Mouse (Mus musculus) large intestine, adult 2 months (tissue): ENCODE measurements around the gene Olfr1250. TPM values are rescaled to one million over a fixed set of nuclear protein-coding genes. Genes with fewer than 3 reads are reported as not detected.
"Not testable (repeated sequence)": the region's sequence is repeated elsewhere in the genome, so short reads cannot be mapped to it uniquely, and the experiment has no call there.

Source experiments
- DNase-seq: peaks from one replicate; pipeline ENCODE4 v3.0.0-alpha.2; 2012; ENCODE audit warnings: low read depth, low spot score
- WGBS: fragments of 180-500 bp; shearing (Covaris S2); methylation state at CpG from one replicate; pipeline ENCODE4 v1.1.7; 2018; 5-methylcytosine and 5-hydroxymethylcytosine counted together
- polyA plus RNA-seq: library from polyadenylated mRNA; depleted of rRNA; stranded (reverse); fragments of >200 nt; gene quantifications from 2 replicates; pipeline ENCODE4 v1.2.3, GENCODE M21; 2012; rRNA removed

Gene Olfr1250
- not detected in 2 replicates for polyA plus RNA-seq

- DNase-seq = no peak
Measured at GRCm38 (mm10) chr2:89661367-89661766, at the start of gene Olfr1250. Olfr1250 (minus strand) TSS chr2:89661467.

- 73% methylated on average over 6 of the region's 6 CpGs for WGBS
- no peak for DNase-seq
Measured at GRCm38 (mm10) chr2:89691980-89692379, 30.7 kb upstream of the Olfr1250 start.

GRCm38 (mm10) chr2:89671836-89672235, 10.6 kb upstream of the Olfr1250 start, which contains the start of gene Olfr1251:
Olfr1251 (minus strand) TSS chr2:89671936.
- no peak for DNase-seq

- WGBS = 88% methylated on average over 2 of the region's 2 CpGs
- no peak for DNase-seq
Measured at GRCm38 (mm10) chr2:89634883-89635282, 26.4 kb downstream of the Olfr1250 start, which contains the start of gene Olfr1249. Olfr1249 (minus strand) TSS chr2:89634983.

- WGBS = 93% methylated on average over 1 of the region's 1 CpGs
- not testable (repeated sequence) for DNase-seq
Measured at GRCm38 (mm10) chr2:89618145-89618544, 43.1 kb downstream of the Olfr1250 start, which contains the start of gene Olfr1248. Olfr1248 (minus strand) TSS chr2:89618245.

GRCm38 (mm10) chr2:89614030-89614429, 47.2 kb downstream of the Olfr1250 start, which contains the start of gene Olfr1247:
Olfr1247 (minus strand) TSS chr2:89614130.
- 94% methylated on average over 2 of the region's 2 CpGs for WGBS
- no peak for DNase-seq

Other genes starting within 250 kb of the Olfr1250 start
- not detected in 2 replicates for gene Olfr1239, start 241.1 kb downstream of the Olfr1250 start, polyA plus RNA-seq
- not detected in 2 replicates for gene Olfr1240, start 218.5 kb downstream of the Olfr1250 start, polyA plus RNA-seq
- gene Olfr1241, start 174.3 kb downstream of the Olfr1250 start, polyA plus RNA-seq = not detected in 2 replicates
- not detected in 2 replicates for gene Olfr1242, start 163.1 kb downstream of the Olfr1250 start, polyA plus RNA-seq
- not detected in 2 replicates for gene Olfr1243, start 130.0 kb downstream of the Olfr1250 start, polyA plus RNA-seq
- not detected in 2 replicates for gene Olfr1245, start 83.0 kb downstream of the Olfr1250 start, polyA plus RNA-seq
- gene Olfr1246, start 68.3 kb downstream of the Olfr1250 start, polyA plus RNA-seq = not detected in 2 replicates
- gene Olfr1247, start 47.3 kb downstream of the Olfr1250 start, polyA plus RNA-seq = not detected in 2 replicates
- gene Olfr1248, start 43.2 kb downstream of the Olfr1250 start, polyA plus RNA-seq = not detected in 2 replicates
- not detected in 2 replicates for gene Olfr1249, start 26.5 kb downstream of the Olfr1250 start, polyA plus RNA-seq
- gene Olfr1251, start 10.5 kb upstream of the Olfr1250 start, polyA plus RNA-seq = not detected in 2 replicates
- not detected in 2 replicates for gene Olfr1252, start 63.5 kb upstream of the Olfr1250 start, polyA plus RNA-seq
- not detected in 2 replicates for gene Olfr1253, start 95.6 kb upstream of the Olfr1250 start, polyA plus RNA-seq
- not detected in 2 replicates for gene Olfr1254, start 132.2 kb upstream of the Olfr1250 start, polyA plus RNA-seq
- not detected in 2 replicates for gene Olfr1255, start 150.6 kb upstream of the Olfr1250 start, polyA plus RNA-seq
- gene Olfr1256, start 180.1 kb upstream of the Olfr1250 start, polyA plus RNA-seq = not detected in 2 replicates
- gene Olfr48, start 186.7 kb upstream of the Olfr1250 start, polyA plus RNA-seq = not detected in 2 replicates
- not detected in 2 replicates for gene Olfr1257, start 217.0 kb upstream of the Olfr1250 start, polyA plus RNA-seq